Mouse (Mus musculus): Measurements from ENCODE around the gene Gucd1.

- no peak for TF ChIP-seq CTCF (IDR thresholded peaks at IDR 0.05; ENCODE audit: extremely low read depth, insufficient read depth, insufficient read length, insufficient replicate concordance)
- TF ChIP-seq POLR2A (IDR thresholded peaks at IDR 0.05; ENCODE audit: low read depth, low read length), result no peak
These were observed 127.6 kb downstream of the Gucd1 start for GRCm38 (mm10) chr10:75390156-75390555.
